Mouse (Mus musculus): ENCODE data around the gene Arid5b.

Gene Arid5b

GRCm38 (mm10) chr10:68269789-68270188 lies 8.8 kb downstream of the Arid5b start:
- no peak for DNase-seq (ENCODE audit: low read depth)

- DNase-seq (ENCODE audit: low read depth) = no peak
Observed at GRCm38 (mm10) chr10:68268629-68269028, 9.9 kb downstream of the Arid5b start.

GRCm38 (mm10) chr10:68263969-68264688 lies 14.4 kb downstream of the Arid5b start:
- DNase-seq (ENCODE audit: low read depth) = no peak

- DNase-seq (ENCODE audit: low read depth) = no peak
Observed at GRCm38 (mm10) chr10:68263296-68263968, 15.1 kb downstream of the Arid5b start.

GRCm38 (mm10) chr10:68259601-68260000 lies 18.9 kb downstream of the Arid5b start:
- DNase-seq (ENCODE audit: low read depth) = no peak

GRCm38 (mm10) chr10:68257358-68258056 lies 21.0 kb downstream of the Arid5b start:
- DNase-seq (ENCODE audit: low read depth) = no peak

- DNase-seq (ENCODE audit: low read depth) = no peak
Observed at GRCm38 (mm10) chr10:68256134-68256533, 22.4 kb downstream of the Arid5b start.

- no peak for DNase-seq (ENCODE audit: low read depth)
Observed at GRCm38 (mm10) chr10:68253452-68254117, 25.0 kb downstream of the Arid5b start.

- DNase-seq (ENCODE audit: low read depth) = no peak
Observed at GRCm38 (mm10) chr10:68252650-68253049, 25.9 kb downstream of the Arid5b start.

GRCm38 (mm10) chr10:68249355-68249782 lies 29.2 kb downstream of the Arid5b start:
- DNase-seq (ENCODE audit: low read depth) = no peak

GRCm38 (mm10) chr10:68248281-68249015 lies 30.1 kb downstream of the Arid5b start:
- DNase-seq (ENCODE audit: low read depth) = peak; percentile 52

GRCm38 (mm10) chr10:68247490-68248280 lies 30.9 kb downstream of the Arid5b start:
- no peak for DNase-seq (ENCODE audit: low read depth)

GRCm38 (mm10) chr10:68246603-68247247 lies 31.8 kb downstream of the Arid5b start:
- DNase-seq (ENCODE audit: low read depth) = no peak

GRCm38 (mm10) chr10:68240804-68241485 lies 37.6 kb downstream of the Arid5b start:
- DNase-seq (ENCODE audit: low read depth) = no peak

- DNase-seq (ENCODE audit: low read depth) = no peak
Observed at GRCm38 (mm10) chr10:68240094-68240803, 38.3 kb downstream of the Arid5b start.

- DNase-seq (ENCODE audit: low read depth) = no peak
Observed at GRCm38 (mm10) chr10:68239426-68240070, 39.0 kb downstream of the Arid5b start.

GRCm38 (mm10) chr10:68238707-68239425 lies 39.7 kb downstream of the Arid5b start:
- DNase-seq (ENCODE audit: low read depth) = no peak

GRCm38 (mm10) chr10:68238182-68238581 lies 40.4 kb downstream of the Arid5b start:
- no peak for DNase-seq (ENCODE audit: low read depth)
